Mouse (Mus musculus): ENCODE data around the gene Zcchc24.

Zcchc24 gene

DNA sequence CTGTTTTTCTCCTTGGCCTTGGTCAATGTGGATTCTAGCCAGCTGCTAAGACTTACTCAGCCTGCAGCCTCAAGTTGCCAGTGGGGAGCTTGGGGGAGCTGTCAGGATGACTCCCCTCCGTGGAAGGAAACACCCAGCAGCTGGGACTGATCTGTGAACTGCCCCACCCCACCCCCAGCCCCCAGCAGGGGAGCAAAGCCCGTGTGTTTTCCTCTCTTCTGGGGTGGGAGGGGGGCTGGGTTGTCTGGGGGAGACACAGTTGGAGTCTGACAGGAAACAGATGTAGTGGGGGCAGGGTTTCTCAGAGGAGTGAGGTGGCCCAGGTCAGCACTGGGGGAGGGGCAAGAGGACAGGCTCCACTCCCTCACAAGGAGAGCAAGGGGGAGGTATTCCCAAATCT is 50.4 kb downstream of the Zcchc24 start:
- no peak for DNase-seq (ENCODE audit: low read depth, low spot score)

DNA sequence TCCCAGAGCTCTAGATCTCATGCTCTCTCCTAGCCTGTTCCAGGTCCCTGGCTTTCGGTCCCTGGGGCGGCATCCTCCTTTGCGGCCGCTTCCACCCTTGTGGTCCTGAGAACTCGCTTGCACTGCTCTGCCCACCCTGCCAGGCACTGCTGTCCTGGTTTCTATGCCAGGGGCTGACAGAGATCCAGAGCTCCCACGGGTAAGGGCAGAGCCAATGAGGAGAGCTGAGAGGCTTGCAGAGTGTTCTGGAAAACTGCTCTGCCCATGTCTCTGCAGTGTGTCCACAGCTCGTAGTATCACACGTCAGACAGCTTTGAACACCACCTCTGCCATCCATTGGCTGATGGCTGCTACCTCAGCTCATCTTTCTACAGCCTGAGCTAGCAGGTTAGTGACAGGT is 51.1 kb downstream of the Zcchc24 start:
- no peak for DNase-seq (ENCODE audit: low read depth, low spot score)

DNA sequence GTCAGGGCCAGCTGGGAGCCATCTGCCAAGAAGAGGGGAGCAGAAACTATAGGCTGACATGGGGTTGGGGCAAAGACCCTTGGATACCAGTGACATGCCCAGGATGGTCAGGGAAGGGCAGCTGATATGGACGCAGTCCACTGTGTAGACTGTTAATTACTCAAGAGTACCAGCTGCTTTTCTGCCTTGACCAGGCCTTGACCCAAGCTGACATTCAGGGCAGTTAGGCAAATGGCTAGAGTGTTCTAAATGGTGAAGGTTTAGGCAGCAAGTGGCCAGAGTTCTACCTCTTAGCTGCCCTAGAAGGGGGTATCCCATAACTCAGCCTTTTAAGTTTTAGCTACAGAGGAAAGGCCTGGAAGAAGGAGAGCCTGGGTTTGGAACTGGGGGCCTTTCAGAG is 52.3 kb downstream of the Zcchc24 start:
- DNase-seq (ENCODE audit: low read depth, low spot score) = no peak

DNA sequence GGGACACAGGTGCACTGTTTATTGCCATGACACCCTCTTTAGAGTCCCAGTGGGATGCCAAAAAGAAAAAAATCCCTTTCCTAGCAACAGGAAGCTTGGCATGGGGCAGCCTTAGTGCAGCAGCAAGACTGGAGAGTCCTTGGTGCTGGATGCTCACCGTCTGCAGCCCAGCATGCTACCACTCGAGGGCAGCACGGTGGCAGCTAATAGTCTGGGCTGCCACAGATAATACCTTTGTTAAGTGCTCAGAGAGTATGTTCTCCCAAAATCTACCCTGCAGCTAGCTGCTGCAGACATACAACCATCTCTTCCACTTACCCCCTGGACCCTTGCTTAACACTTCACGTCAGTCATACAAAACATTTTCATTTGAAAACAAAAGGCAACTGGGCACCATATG is 55.4 kb downstream of the Zcchc24 start:
- DNase-seq (ENCODE audit: low read depth, low spot score) = no peak

DNA sequence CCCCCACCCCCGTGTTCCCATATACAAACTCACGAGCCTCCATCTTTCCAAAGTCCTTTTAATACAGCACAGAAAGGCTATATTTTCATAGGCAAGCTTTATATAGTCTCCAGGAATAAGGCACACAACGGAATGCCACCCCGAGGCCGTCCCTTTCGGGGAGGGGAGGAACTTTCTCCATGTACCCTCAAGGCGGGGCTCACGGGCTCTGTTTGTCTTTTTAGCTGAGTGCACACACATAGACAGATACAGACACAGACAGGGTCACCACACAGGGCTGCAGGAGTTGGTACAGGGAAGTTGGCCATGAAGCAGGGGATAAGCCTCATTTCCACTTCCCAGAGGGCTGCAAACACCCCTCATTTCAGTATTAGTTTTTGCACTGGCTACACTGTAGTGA is 57.2 kb downstream of the Zcchc24 start:
- no peak for DNase-seq (ENCODE audit: low read depth, low spot score)

DNA sequence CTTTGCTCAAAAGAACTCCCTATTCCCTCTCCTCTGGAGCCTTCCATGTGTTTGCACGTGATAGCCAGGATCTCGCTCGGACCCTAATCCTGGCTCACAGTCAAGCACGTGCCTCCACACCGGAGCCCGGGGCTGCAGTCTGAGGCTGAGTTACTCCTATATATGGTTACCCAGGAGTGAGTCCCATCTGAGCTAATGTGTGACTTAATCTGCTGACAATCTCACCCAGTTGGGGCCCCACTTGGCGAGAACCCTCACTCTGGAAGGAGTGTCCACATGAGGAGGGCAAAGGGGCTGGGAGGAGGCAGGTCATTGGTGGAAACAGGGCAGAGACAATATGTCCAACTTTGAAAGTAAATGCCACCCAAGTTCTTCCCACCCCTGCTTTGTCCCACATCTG is 57.7 kb downstream of the Zcchc24 start:
- no peak for DNase-seq (ENCODE audit: low read depth, low spot score)

- no peak for DNase-seq (ENCODE audit: low read depth, low spot score)
These were observed 58.2 kb downstream of the Zcchc24 start for GRCm38 (mm10) chr14:25710681-25711080.

- DNase-seq (ENCODE audit: low read depth, low spot score) = no peak
These were observed 58.8 kb downstream of the Zcchc24 start for GRCm38 (mm10) chr14:25710073-25710472.

GRCm38 (mm10) chr14:25708917-25709316 is 59.9 kb downstream of the Zcchc24 start:
- DNase-seq (ENCODE audit: low read depth, low spot score) = no peak

DNA sequence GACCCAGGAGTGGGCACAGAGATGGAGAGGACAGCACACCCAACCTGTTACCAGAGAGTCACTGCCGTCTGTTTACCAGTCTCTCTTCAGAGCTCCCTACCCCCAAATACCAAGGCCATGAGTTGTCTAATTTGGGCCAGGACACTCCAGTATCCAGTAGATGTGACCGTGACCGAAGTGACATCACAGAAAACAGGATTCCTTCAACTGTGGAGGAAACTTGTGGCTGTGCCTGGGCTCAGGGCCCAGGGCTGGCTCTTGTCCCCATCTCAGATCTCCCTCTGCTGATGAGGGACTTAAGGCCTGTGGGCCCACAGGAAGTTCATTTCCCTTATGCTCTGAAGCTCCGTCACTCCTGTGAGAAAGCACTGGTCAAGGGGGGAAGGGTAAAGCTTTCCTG is 60.4 kb downstream of the Zcchc24 start:
- no peak for DNase-seq (ENCODE audit: low read depth, low spot score)

DNA sequence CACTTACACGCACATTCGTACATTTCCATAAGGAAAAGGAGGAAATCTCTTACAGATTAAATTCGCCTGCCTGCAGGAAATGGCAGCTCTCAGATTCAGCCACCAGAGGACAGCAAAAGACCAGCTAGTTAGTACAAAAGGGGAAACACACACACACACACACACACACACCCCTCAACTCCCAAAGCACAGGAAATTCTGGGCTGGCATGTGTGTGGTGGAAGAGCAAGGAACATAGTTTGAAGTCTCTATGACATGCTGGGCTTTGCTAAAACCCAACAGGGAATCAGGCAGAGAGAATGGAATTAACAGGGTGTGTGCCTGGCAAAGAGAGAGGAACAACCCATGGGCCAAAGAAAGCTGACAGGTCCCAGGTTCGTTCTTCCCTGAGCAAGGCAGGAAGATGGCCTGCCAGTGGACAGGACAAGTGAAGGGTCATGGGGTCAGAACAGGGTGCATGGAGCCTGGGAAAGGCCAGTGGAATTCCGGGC is 61.1 kb downstream of the Zcchc24 start:
- DNase-seq (ENCODE audit: low read depth, low spot score) = peak; percentile 49

DNA sequence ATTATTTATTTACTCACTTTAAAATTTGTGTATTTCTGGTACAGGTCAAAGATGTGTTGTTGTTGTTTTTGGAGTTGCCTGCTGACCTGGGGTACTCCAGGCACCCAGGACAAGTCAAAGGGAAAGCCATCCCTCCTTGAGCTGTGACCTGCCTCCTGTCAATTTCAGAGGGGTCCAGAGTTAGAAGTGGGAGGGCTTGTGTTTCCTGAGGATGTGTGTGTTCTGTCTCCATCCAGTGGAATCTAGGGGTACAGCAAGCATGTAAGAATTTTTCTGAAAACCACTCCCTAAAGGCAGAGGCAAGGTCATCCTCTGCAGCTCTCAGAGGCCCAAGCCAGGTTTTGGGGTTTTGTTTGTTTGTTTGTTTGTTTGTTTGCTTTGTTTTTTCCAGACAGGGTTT is 66.9 kb downstream of the Zcchc24 start:
- DNase-seq (ENCODE audit: low read depth, low spot score) = no peak

DNA sequence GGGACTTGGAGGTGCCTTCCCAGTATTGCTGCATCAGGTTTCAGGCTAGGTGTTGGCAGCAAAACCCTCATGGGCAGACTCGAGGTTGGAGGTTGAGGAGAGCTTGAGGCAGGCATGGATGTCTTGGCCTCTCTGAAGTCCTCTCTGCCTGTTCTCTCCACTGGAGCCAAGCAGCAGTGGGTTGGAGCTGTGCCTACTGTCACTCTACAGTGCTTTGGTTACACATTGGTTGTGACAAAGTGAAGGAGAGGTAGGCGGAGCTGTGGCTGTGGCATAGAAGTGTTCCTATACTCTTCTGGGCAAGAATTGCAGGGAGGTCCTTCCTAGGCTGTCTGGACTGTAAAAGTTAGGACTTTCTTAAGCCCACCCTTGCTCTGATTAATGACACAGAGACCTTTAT is 72.5 kb downstream of the Zcchc24 start:
- no peak for DNase-seq (ENCODE audit: low read depth, low spot score)

DNA sequence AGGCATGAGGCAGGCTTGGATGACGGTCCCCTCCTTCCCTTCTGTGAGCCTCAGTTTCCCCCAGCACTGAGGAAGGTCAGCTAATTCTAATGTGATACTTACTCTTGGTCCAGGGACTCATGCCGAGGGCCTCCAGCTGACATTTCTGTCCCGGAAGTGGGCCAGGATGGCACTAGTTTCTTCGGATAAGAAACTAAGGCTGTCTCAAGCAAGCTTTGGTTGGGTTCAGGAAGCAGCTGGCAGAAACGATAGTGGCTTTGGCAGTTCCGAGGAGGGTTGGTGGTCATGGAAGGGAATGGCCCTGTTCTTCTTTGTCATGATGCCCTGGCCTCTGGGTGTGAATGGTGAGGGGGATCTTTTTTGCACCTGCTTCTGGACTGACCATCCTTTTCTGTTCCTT is 73.8 kb downstream of the Zcchc24 start:
- no peak for DNase-seq (ENCODE audit: low read depth, low spot score)

DNA sequence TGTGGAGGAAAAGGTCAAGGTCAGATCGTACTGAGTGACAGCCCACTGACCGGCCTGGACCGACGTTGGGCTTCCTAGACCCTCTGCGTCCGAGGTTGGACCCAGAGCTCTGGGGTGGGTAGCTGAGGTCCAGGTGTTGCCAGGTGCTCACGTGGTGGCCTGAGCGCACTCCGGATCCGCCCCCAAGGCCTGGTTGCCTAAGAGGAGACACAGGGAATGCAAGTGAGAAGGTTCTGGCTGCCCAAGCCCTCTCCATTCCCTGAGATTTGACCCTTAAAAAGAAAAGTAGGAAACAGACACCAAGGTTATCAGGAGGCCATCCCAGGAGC is 74.3 kb downstream of the Zcchc24 start:
- no peak for DNase-seq (ENCODE audit: low read depth, low spot score)

DNA sequence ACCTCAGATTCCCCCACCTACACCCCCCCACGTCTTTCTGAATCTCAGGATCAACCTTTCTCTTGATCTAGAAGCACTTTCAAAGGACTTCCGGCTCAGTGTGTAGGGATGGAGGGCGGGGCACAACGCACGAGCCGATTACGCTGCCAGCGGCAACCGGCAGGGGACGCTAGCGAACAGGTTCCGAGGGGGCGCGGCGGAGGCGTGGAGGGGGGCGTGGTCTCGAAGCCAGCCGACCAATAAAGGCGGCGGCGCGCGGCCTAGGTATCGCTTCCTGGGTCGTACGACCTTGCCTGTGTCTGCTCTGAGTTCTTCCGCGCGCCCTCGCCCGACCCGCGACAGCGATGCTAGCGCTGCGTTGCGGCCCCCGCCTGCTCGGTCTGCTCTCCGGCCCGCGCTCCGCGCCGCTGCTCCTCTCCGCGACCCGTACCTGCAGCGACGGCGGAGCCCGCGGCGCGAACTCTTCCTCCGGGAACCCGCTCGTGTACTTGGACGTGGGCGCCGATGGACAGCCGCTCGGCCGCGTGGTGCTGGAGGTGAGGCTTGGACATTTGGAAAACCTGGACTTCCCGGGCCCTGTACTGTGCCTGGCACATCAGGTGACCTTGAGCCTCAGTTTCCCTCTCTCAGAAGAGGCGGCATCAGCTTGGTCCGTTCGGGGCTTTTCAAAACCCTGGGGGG is 74.8 kb downstream of the Zcchc24 start, which contains the start of gene Ppif:
Gene Ppif (plus strand): TSS at position 267 of the 681 bp plus-strand sequence.
- DNase-seq (ENCODE audit: low read depth, low spot score) = peak; percentile 86

GRCm38 (mm10) chr14:25693271-25693887 is 75.5 kb downstream of the Zcchc24 start:
- DNase-seq (ENCODE audit: low read depth, low spot score) = no peak

DNA sequence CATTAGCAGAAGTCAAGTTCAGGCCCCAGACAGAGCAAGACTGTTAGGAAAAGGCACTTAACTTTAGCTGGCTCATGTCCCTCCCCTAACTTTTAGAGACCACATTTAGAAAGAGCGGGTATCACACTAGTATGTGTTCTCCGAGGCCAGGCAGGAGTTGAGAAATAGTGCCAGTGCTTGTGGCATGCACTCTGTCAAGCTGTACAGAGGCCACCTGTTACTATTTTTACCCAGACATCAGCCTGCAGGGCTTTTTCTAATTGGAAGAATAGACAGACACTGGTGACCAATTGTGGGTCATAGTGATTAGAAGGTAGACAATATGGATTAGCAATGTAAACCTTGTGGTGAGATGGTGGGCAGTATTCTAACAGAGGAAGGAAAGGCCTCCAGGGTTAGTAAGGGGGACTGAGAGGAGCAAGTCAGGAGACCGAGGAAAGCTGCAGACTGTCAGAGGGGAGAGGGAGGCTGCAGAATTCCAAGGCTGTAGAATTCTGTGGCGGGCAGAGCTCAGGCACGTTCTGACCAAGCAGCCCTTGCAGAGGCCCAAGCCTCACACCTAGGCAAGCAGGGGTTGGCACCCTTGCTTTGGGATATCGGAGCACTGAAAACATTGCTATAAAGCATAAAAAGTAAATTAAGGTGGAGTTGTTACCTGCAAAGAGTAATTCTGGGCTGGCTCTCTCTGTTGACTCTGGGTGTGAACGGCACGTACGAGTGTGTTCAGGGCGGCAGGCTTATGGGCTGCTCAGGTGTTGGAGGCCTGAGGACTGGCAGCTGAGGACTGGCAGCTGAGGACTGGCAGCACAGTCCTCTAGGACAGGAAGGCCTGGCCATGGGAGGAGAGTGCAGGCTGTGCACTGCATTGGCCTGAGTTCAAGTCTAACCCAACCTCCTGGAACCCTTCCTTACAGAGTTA is 81.6 kb downstream of the Zcchc24 start:
- no peak for DNase-seq (ENCODE audit: low read depth, low spot score)

GRCm38 (mm10) chr14:25686216-25686945 is 82.5 kb downstream of the Zcchc24 start:
- no peak for DNase-seq (ENCODE audit: low read depth, low spot score)

- DNase-seq (ENCODE audit: low read depth, low spot score) = no peak
These were observed 86.8 kb downstream of the Zcchc24 start for GRCm38 (mm10) chr14:25682020-25682419.

DNA sequence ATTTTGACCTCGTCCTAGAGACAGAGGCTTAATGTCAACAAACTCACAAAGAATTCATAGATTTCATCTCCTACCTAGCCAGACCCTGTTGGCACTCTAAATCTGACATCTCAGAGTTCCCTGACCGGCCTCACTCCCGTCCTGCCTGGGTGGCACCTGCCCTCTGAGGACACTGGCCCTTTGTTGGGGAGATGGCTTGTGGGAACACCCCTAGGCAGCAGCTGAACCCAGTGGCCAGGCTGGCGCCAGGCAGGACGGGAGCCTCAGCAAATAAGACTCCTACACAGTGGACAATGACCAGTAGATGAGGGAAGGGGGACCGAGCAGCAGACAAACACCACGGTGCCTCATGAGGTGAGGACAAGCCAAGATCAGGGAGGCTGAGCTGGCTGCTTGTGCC is 89.2 kb downstream of the Zcchc24 start:
- DNase-seq (ENCODE audit: low read depth, low spot score) = no peak

DNA sequence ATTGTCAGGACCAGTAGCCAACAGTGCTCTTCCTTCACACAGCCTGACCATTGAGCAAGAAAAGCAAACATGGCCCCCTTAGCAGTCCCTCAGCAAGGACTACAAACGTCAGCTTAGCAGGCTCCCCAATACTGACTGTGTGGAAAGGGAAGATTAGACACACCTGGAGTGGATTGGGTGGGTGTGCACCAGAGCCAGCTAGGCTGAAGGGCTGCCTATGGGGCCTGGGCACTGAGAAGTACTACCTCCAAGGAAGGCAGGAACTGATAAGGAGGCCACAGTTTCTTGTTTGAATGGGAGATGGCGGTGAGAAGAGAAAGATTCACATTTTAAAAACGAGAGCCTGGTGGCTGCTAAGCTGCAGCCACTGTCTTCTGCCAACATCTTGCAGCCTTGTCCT is 101.3 kb downstream of the Zcchc24 start:
- no peak for DNase-seq (ENCODE audit: low read depth, low spot score)

Data from brain, embryonic 18.5 days (tissue).